In genomic region chr13:97676536-97677048, GRCm38 (mm10) we compare ENCODE assay signal across 13 mouse cellular contexts.
DNase-seq lines count a peak whose midpoint lies in the region; ATAC-seq lines count a peak whose summit lies in the region.
"Had no signal": no experiment of that assay in that cellular context is flagged by ENCODE, and none has a peak within 500 bp of the region (broad histone marks: within the 10 kb centered on the region; RNA-seq: fewer than 3 reads in every experiment).

No protein-coding gene starts in this region.

- peak; percentile 39 to 46 for DNase-seq in heart, adult 18-20 months
- DNase-seq in heart, postnatal 25 days (ENCODE audit: low spot score) = no peak
- DNase-seq in NIH3T3 (ENCODE audit: low read depth) = peak; percentile 44
- peak; percentile 6 to 36 for DNase-seq in gastrocnemius, adult 8-10 months (ENCODE audit: low spot score in 2 of 2)
- DNase-seq in heart, postnatal 14 days = peak; percentile 6 to 17
- DNase-seq in kidney, postnatal 4 days = no peak
- DNase-seq: adrenal gland, adult 8-10 months; cerebellum, adult 9-10 months; kidney, postnatal 10 days; liver, embryonic 13.5 days; thymus, postnatal 25 days had no signal

- no peak for ATAC-seq in granulocyte monocyte progenitor cell, adult 5-6 weeks (replicated peaks; ENCODE audit: poor library complexity, severe bottlenecking)
- ATAC-seq: intestine, postnatal 0 days had no signal

- intact Hi-C loops in heart, postnatal 25 days (cut with DNase I) = no loop called here
- intact Hi-C loops in heart, postnatal 14 days (cut with DNase I) = loop anchor here (10.0 kb wide), 1 partner anchor 258 kb away; no protein-coding TSS in a partner anchor

Comparison
In these comparisons a context has a peak if more than half of its experiments do, and no peak if none do; other contexts are left out.
1. DNase-seq: peak in heart, adult 18-20 months (2 of 2), NIH3T3 (single experiment), gastrocnemius, adult 8-10 months (2 of 2) and heart, postnatal 14 days (2 of 2); none in heart, postnatal 25 days (single experiment) and kidney, postnatal 4 days (0 of 2).